Mouse (Mus musculus) lung, adult 2 months (tissue): ENCODE results near the gene Cyb5r3. TPM values are rescaled to one million over a fixed set of nuclear protein-coding genes. Genes with fewer than 3 reads are reported as not detected.

ENCODE experiments used
- DNase-seq: peaks from one replicate; pipeline ENCODE4 v3.0.0; 2022
- H3K4me1 ChIP-seq: fragments of 200-500 bp; 2 replicates; pipeline ENCODE4 v1.6.1; 2011; ENCODE audit warnings: low read length; ENCODE audit not compliant: control insufficient read depth, insufficient read depth
- H3K4me3 ChIP-seq: fragments of 200-500 bp; replicated peaks from 2 replicates; pipeline ENCODE3; 2011; ENCODE audit warnings: low read depth, mild to moderate bottlenecking, control low read depth, low read length; ENCODE audit errors: extremely low read depth
- CTCF ChIP-seq: fragments of 200-500 bp; IDR thresholded peaks from 2 replicates; pipeline ENCODE4 v1.5.1; 2011; ENCODE audit warnings: mild to moderate bottlenecking, low read length, control low read depth; ENCODE audit not compliant: insufficient read depth
- POLR2A ChIP-seq: fragments of 200-500 bp; IDR thresholded peaks from 2 replicates; pipeline ENCODE4 v1.6.1; 2011; ENCODE audit warnings: low read depth, mild to moderate bottlenecking, control low read depth, low read length, borderline replicate concordance; ENCODE audit errors: extremely low read depth
- WGBS: fragments of 180-500 bp; shearing (Covaris S2); methylation state at CpG from one replicate; pipeline ENCODE4 v1.1.7; 2018; 5-methylcytosine and 5-hydroxymethylcytosine counted together
- polyA plus RNA-seq: library from polyadenylated mRNA; depleted of rRNA; stranded (reverse); fragments of >200 nt; gene quantifications from 2 replicates; pipeline ENCODE4 v1.2.3, GENCODE M21; 2012; rRNA removed

Gene Cyb5r3
- 438 and 440 TPM in 2 replicates for polyA plus RNA-seq

- H3K4me1 ChIP-seq = peaks cover 32% of the 10 kb centered on the region
- TF ChIP-seq CTCF (no peak), POLR2A (no peak)
- peak within 1 kb of the TSS; percentile 73 for H3K4me3 ChIP-seq
- 29% methylated on average over 28 of the region's 28 CpGs for WGBS
- DNase-seq = no peak
Measured at GRCm38 (mm10) chr15:83172492-83173429, at the start of gene Cyb5r3. Gene Cyb5r3, minus strand, starts transcription at chr15:83172592.

GRCm38 (mm10) chr15:83221721-83222120 is 49.3 kb upstream of the Cyb5r3 start:
- H3K4me3 ChIP-seq = no peak overlapping the region
- TF ChIP-seq CTCF = no peak
- TF ChIP-seq POLR2A = no peak
- DNase-seq = no peak
- 77% methylated on average over 4 of the region's 4 CpGs for WGBS
- peaks cover 21% of the 10 kb centered on the region for H3K4me1 ChIP-seq

DNA sequence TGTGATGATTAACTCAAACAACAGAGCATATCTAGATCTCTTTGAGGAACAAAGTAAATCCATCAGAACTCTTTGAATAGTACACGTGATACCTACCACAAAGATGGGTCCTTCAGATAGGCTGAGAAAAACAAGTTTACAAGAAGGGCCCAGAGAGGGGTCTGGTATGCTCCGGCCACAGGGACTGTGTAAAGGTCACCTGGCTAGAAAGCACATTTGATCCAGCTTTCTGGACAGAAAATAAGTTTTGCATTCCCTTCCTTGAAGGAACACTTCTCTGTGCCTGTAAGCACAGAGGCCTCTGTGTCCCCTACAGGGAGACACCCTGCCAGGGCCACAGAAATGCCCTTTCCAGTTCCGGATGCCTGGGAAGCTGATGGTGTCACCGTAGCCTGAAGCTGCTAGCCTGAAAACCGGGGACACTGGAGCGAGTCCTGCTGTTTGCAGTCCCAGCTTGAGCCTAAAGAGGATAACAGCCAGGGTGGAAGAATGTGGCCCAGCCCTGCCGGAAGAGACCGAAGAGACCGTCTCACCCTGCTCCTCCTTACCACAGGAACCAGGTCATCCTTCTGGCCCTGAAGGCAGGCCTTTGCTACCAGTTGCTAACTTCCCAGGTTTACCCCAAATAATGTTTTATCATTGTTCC is 48.1 kb upstream of the Cyb5r3 start:
- TF ChIP-seq CTCF = no peak
- TF ChIP-seq POLR2A = no peak
- DNase-seq = no peak
- 55% methylated on average over 9 of the region's 9 CpGs for WGBS
- Histone ChIP-seq H3K4me1 (peaks cover 17% of the 10 kb centered on the region), H3K4me3 (no peak overlapping the region)

- DNase-seq = no peak
- WGBS = 46% methylated on average over 5 of the region's 5 CpGs
- Histone ChIP-seq H3K4me3 (no peak overlapping the region), H3K4me1 (0 out of 2 replicates have a peak, but pooled peaks cover under 1% of the 10 kb centered on the region)
- TF ChIP-seq CTCF (no peak), POLR2A (no peak)
Measured at GRCm38 (mm10) chr15:83215322-83216216, 43.2 kb upstream of the Cyb5r3 start.

DNA sequence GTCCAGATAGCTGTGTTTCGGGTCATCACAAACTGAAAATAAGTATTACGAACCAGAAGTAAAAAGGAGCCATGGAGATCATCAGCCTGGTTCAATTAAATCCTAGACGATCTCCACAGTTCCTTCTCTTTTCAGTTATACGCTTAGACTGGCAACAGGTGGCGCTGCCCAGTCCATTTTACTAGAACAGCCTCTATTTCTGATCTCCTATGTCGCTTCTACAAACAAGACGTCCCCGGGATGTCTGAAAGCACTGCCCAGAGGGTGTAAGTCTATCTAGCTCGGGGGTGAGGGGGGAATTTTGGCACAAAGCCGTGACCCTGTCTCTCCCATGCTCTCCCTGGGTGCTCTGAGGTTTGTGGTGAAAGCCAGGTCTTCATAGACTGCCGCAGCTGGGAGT is 37.8 kb upstream of the Cyb5r3 start:
- H3K4me1 ChIP-seq = no peaks in the 10 kb centered on the region
- peak; percentile 21; the same call in 1 of the 2 replicates for TF ChIP-seq CTCF
- no peak for TF ChIP-seq POLR2A
- no peak overlapping the region for H3K4me3 ChIP-seq
- WGBS = 17% methylated on average over 11 of the region's 11 CpGs
- peak; percentile 64 for DNase-seq

DNA sequence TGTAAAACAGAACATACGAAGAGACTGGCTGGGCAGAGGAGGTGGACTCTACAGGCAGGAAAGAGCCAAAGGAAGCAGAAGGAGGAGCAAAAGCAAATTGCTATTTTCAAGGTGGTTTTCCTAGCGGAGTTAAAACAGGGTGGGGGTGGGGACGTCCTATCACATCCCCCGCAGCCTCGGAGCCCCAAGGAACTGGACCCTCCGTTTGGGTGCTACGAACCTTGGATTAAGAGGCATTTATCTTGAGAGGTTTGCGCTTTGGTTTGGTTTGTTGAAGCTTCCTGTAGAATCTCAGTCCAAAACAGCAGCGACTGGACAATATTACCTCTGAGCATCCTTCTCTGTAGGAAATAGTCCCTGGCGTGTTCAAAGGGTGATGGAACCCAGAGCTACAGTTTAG is 37.3 kb upstream of the Cyb5r3 start:
- TF ChIP-seq POLR2A (no peak), CTCF (no peak)
- 8% methylated on average over 10 of the region's 10 CpGs for WGBS
- H3K4me3 ChIP-seq = no peak overlapping the region
- DNase-seq = no peak
- H3K4me1 ChIP-seq = no peaks in the 10 kb centered on the region

DNA sequence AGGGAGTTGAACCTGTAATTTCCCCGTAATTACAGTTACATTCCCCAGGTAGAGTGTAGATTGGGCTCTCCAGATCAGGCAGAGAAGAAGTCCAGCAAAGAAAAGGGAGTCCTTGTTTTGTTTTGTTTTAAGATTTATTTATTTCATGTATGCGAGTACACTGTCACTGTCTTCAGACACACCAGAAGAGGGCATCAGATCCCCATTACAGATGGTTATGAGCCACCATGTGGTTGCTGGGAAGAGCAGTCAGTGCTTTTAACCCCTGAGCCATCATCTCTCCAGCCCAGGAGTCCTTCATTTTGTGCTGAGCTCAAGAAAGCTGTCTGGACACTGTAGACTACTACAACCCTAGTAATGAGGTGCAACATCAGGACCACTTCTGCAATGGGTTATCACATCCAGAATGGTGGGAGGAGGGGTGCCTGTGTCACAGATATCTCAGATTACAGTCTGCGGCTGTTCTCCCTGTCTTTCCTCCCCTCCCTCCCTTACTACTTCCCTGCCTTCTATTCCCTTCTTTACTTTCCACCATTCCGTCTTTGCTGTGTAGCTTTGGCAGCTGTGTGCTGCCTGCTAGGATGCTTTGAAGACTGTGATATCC is 36.8 kb upstream of the Cyb5r3 start:
- H3K4me1 ChIP-seq = no peaks in the 10 kb centered on the region

GRCm38 (mm10) chr15:83204731-83205451 is 32.5 kb upstream of the Cyb5r3 start:
- peak; percentile 32; the same call in 1 of the 2 replicates for TF ChIP-seq CTCF
- TF ChIP-seq POLR2A = no peak
- Histone ChIP-seq H3K4me3 (no peak overlapping the region), H3K4me1 (no peaks in the 10 kb centered on the region)
- DNase-seq = peak; percentile 41
- WGBS = 29% methylated on average over 10 of the region's 10 CpGs

More for the DNA sequence above, 36.8 kb upstream of the Cyb5r3 start:
- WGBS = 48% methylated on average over 4 of the region's 4 CpGs
- no peak for DNase-seq
- no peak overlapping the region for H3K4me3 ChIP-seq
- TF ChIP-seq CTCF = no peak
- TF ChIP-seq POLR2A = no peak
